Mouse (Mus musculus): ENCODE data around the gene Sprr2a1.

- TF ChIP-seq ZKSCAN1 (IDR thresholded peaks at IDR 0.05; ENCODE audit: borderline replicate concordance, low read depth, low read length) (no peak), USF1 (IDR thresholded peaks at IDR 0.05; ENCODE audit: low read depth, low read length) (no peak), ELF1 (IDR thresholded peaks at IDR 0.05; ENCODE audit: low read depth, low read length) (no peak), POLR2A (IDR thresholded peaks at IDR 0.05; ENCODE audit: low read depth, low read length) (no peak), UBTF (IDR thresholded peaks at IDR 0.05; ENCODE audit: low read depth, low read length) (no peak), CTCF (conservative IDR thresholded peaks at IDR 0.05 in 1 of 2, IDR thresholded peaks at IDR 0.05 in 1 of 2; ENCODE audit: low read depth in 2 of 2, low read length in 2 of 2) (no peak), POLR2AphosphoS2 (IDR thresholded peaks at IDR 0.05; ENCODE audit: low read depth, low read length) (no peak), TCF12 (IDR thresholded peaks at IDR 0.05; ENCODE audit: low read depth, low read length) (no peak), MAZ (IDR thresholded peaks at IDR 0.05; ENCODE audit: low read depth, low read length) (no peak), NELFE (IDR thresholded peaks at IDR 0.05; ENCODE audit: low read depth, low read length) (no peak), EP300 (IDR thresholded peaks at IDR 0.05; ENCODE audit: low read length) (no peak), RCOR1 (conservative IDR thresholded peaks at IDR 0.05; ENCODE audit: low read depth, low read length) (no peak), CHD1 (IDR thresholded peaks at IDR 0.05; ENCODE audit: low read depth, low read length) (no peak), MYC (IDR thresholded peaks at IDR 0.05; ENCODE audit: low read depth, low read length) (no peak)
These were observed 38.7 kb upstream of the Sprr2a1 start for GRCm38 (mm10) chr3:92176880-92177279.
